Mouse (Mus musculus): ENCODE data around the gene Rbm15b. TPM values are rescaled to one million over a fixed set of nuclear protein-coding genes. Genes with fewer than 3 reads are reported as not detected.

Rbm15b gene
- 19.6 to 37.1 TPM (median 21.7 TPM) in 4 replicates for total RNA-seq (2023)

GRCm38 (mm10) chr9:106886828-106887702, at the start of gene Rbm15b:
Gene Rbm15b, minus strand, starts transcription at chr9:106887428.

GRCm38 (mm10) chr9:106891829-106892551, 4.8 kb upstream of the Rbm15b start, which contains the start of gene Manf:
Gene Manf, minus strand, starts transcription at chr9:106891979.

Other genes starting within 250 kb of the Rbm15b start
- gene Grm2, start 231.3 kb downstream of the Rbm15b start, total RNA-seq (2023) = not detected in 4 replicates
- 35.4 to 37.0 TPM (median 36.3 TPM) in 4 replicates for gene Tex264, start 201.5 kb downstream of the Rbm15b start, total RNA-seq (2023)
- gene Rad54l2, start 98.2 kb downstream of the Rbm15b start, total RNA-seq (2023) = 32.9 to 38.6 TPM (median 35.5 TPM) in 4 replicates
- gene Dcaf1, start 65.6 kb downstream of the Rbm15b start, total RNA-seq (2023) = 36.8 to 47.5 TPM (median 42.7 TPM) in 4 replicates
- 107 to 117 TPM (median 112 TPM) in 4 replicates for gene Manf, start 4.6 kb upstream of the Rbm15b start, total RNA-seq (2023)